In the genomic region with DNA sequence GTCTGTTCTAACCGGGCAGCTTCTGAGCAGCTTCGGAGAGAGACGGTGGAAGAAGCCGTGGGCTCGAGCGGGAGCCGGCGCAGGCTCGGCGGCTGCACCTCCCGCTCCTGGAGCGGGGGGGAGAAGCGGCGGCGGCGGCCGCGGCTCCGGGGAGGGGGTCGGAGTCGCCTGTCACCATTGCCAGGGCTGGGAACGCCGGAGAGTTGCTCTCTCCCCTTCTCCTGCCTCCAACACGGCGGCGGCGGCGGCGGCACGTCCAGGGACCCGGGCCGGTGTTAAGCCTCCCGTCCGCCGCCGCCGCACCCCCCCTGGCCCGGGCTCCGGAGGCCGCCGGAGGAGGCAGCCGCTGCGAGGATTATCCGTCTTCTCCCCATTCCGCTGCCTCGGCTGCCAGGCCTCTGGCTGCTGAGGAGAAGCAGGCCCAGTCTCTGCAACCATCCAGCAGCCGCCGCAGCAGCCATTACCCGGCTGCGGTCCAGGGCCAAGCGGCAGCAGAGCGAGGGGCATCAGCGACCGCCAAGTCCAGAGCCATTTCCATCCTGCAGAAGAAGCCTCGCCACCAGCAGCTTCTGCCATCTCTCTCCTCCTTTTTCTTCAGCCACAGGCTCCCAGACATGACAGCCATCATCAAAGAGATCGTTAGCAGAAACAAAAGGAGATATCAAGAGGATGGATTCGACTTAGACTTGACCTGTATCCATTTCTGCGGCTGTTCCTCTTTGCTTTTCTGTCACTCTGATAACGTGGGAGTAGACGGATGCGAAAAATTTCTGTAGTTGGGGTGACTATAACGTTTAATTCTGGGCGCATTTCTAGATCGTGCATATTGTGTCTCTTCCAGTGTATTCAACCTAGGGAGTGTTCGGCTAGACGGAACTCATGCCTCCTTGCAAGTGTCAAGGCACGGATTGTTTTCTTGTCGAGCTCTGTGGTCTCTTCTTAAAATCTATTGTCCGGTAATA, we compare ENCODE assay signal across 8 mouse cellular contexts. TPM values are rescaled to one million over a fixed set of nuclear protein-coding genes. Genes with fewer than 3 reads are reported as not detected.
A peak's percentile ranks its signal among the peaks of the same experiment; 100 is the strongest.
DNase-seq lines count a peak whose midpoint lies in the region; ATAC-seq and TF ChIP-seq lines count a peak whose summit lies in the region.

No protein-coding gene starts in this region.

- H3K9ac ChIP-seq in heart, adult 2 months (ENCODE audit: low read depth, low read length), result peak overlapping the region; percentile 100
- peak overlapping the region; percentile 98 for H3K9ac ChIP-seq in kidney, embryonic 14.5 days (ENCODE audit: low read depth, low read length)
- H3K9ac ChIP-seq in liver, embryonic 11.5 days (ENCODE audit: low read depth, low read length), result peak overlapping the region; percentile 97

- H3K4me3 ChIP-seq in cortical plate, adult 2 months (ENCODE audit: insufficient read depth, low read length), result peak overlapping the region; percentile 86
- H3K4me3 ChIP-seq in heart, adult 2 months, result peak overlapping the region; percentile 96
- H3K4me3 ChIP-seq in kidney, embryonic 14.5 days (ENCODE audit: low read length), result peak overlapping the region; percentile 97
- peak overlapping the region; percentile 97 for H3K4me3 ChIP-seq in liver, embryonic 11.5 days (ENCODE audit: low read depth, low read length)
- peak overlapping the region; percentile 94 for H3K4me3 ChIP-seq in testis, adult 2 months (ENCODE audit: control insufficient read depth, low read depth, low read length)

- no peaks in the 10 kb centered on the region; the same call in 1 of the 2 replicates for H3K4me1 ChIP-seq in cortical plate, adult 2 months (ENCODE audit: control insufficient read depth, insufficient read depth, low read length)
- H3K4me1 ChIP-seq in heart, adult 2 months (ENCODE audit: control insufficient read depth, insufficient read depth, low read length), result peaks cover 9% of the 10 kb centered on the region
- peaks cover 18% of the 10 kb centered on the region for H3K4me1 ChIP-seq in kidney, embryonic 14.5 days (ENCODE audit: control insufficient read depth, insufficient read depth, low read length)
- peaks cover 20% of the 10 kb centered on the region for H3K4me1 ChIP-seq in liver, embryonic 11.5 days (replicated peaks; ENCODE audit: control insufficient read depth, insufficient read depth, low read length)
- H3K4me1 ChIP-seq in testis, adult 2 months (ENCODE audit: control insufficient read depth, insufficient read depth, low read length), result peaks cover 9% of the 10 kb centered on the region

- H3K9me3 ChIP-seq in kidney, embryonic 14.5 days (ENCODE audit: control insufficient read depth, low read length), result no peaks in the 10 kb centered on the region
- H3K9me3 ChIP-seq in liver, embryonic 11.5 days (ENCODE audit: control insufficient read depth, low read length), result no peaks in the 10 kb centered on the region

- H3K4me2 ChIP-seq in kidney, embryonic 14.5 days (replicated peaks; ENCODE audit: low read depth, low read length), result peak overlapping the region; percentile 96
- peak overlapping the region; percentile 95 for H3K4me2 ChIP-seq in liver, embryonic 11.5 days

- H3K79me2 ChIP-seq in heart, adult 2 months (replicated peaks; ENCODE audit: control insufficient read depth, insufficient read depth, low read length), result peaks cover 6% of the 10 kb centered on the region

- no peak for TF ChIP-seq CTCF in cortical plate, adult 2 months (IDR thresholded peaks at IDR 0.05; ENCODE audit: extremely low read depth, insufficient read depth, low read length)
- TF ChIP-seq CTCF in heart, adult 2 months (IDR thresholded peaks at IDR 0.05), result no peak
- no peak for TF ChIP-seq CTCF in testis, adult 2 months (IDR thresholded peaks at IDR 0.05; ENCODE audit: control insufficient read depth, insufficient read depth, insufficient replicate concordance, low read depth, low read length)

- peak overlapping the region; percentile 99 for H3K27ac ChIP-seq in cortical plate, adult 2 months (ENCODE audit: insufficient read depth, low read length)
- peak overlapping the region; percentile 97 for H3K27ac ChIP-seq in heart, adult 2 months
- peak overlapping the region; percentile 98 for H3K27ac ChIP-seq in kidney, embryonic 14.5 days (ENCODE audit: low read depth, low read length)
- H3K27ac ChIP-seq in liver, embryonic 11.5 days (ENCODE audit: low read depth, low read length), result peak overlapping the region; percentile 98
- peak overlapping the region; percentile 94 for H3K27ac ChIP-seq in testis, adult 2 months (ENCODE audit: control insufficient read depth, insufficient read depth, low read depth, low read length)

- H3K27me3 ChIP-seq in heart, adult 2 months (ENCODE audit: control insufficient read depth, insufficient read depth, low read length), result no peaks in the 10 kb centered on the region
- no peaks in the 10 kb centered on the region for H3K27me3 ChIP-seq in kidney, embryonic 14.5 days (ENCODE audit: control insufficient read depth, insufficient read depth, low read length)
- H3K27me3 ChIP-seq in liver, embryonic 11.5 days (replicated peaks; ENCODE audit: control insufficient read depth, insufficient read depth, low read length), result no peaks in the 10 kb centered on the region
- H3K27me3 ChIP-seq in testis, adult 2 months (ENCODE audit: control insufficient read depth, insufficient read depth, low read length), result no peaks in the 10 kb centered on the region

- peak; percentile 96 for DNase-seq in heart, adult 11 months
- DNase-seq in heart, adult 8-10 months (ENCODE audit: low spot score), result no peak
- DNase-seq in heart, adult 2 months, result peak; percentile 78 to 80
- peak; percentile 74 for DNase-seq in liver, embryonic 11.5 days (ENCODE audit: low spot score)
- DNase-seq in neural tube, embryonic 10.5 days (ENCODE audit: extremely low spot score, low spot score), result peak; percentile 83

- peak; percentile 5; the same call in 1 of the 2 replicates for ATAC-seq in kidney, embryonic 14.5 days (ENCODE audit: low FRiP score, low TSS enrichment)
- ATAC-seq in liver, embryonic 11.5 days (replicated peaks; ENCODE audit: low FRiP score), result no peak; the same call in 1 of the 2 replicates

- WGBS in heart, adult 2 months, result under 1% methylated on average over 57 of the region's 69 CpGs
- under 1% methylated on average over 42 of the region's 69 CpGs for WGBS in kidney, embryonic 14.5 days
- WGBS in liver, embryonic 11.5 days, result under 1% methylated on average over 55 of the region's 69 CpGs

- peaks cover 17% of the 10 kb centered on the region for H3K36me3 ChIP-seq in heart, adult 2 months (ENCODE audit: control insufficient read depth, insufficient read depth, low read length)
- H3K36me3 ChIP-seq in kidney, embryonic 14.5 days (ENCODE audit: control insufficient read depth, insufficient read depth, low read length), result no peaks in the 10 kb centered on the region
- H3K36me3 ChIP-seq in liver, embryonic 11.5 days (ENCODE audit: control insufficient read depth, insufficient read depth, low read length), result no peaks in the 10 kb centered on the region
- no peaks in the 10 kb centered on the region for H3K36me3 ChIP-seq in testis, adult 2 months (ENCODE audit: control insufficient read depth, insufficient read depth, low read length)

- intact Hi-C loops in heart, adult 2 months (cut with DNase I), result loop anchor here (2.0 to 5.0 kb wide), 4 partner anchors 147 to 324 kb away; a partner anchor contains a TSS

- no peak for TF ChIP-seq POLR2A in cortical plate, adult 2 months (IDR thresholded peaks at IDR 0.05; ENCODE audit: extremely low read depth, insufficient read depth, low read length)
- TF ChIP-seq POLR2A in heart, adult 2 months (IDR thresholded peaks at IDR 0.05; ENCODE audit: insufficient read depth, low read depth, low read length), result no peak
- TF ChIP-seq POLR2A in testis, adult 2 months (IDR thresholded peaks at IDR 0.05; ENCODE audit: control insufficient read depth, low read depth, low read length), result 0 out of 2 replicates have a peak, but pooled peaks have one; percentile 8

- TF ChIP-seq EP300 in heart, adult 2 months (IDR thresholded peaks at IDR 0.05; ENCODE audit: insufficient read depth, low read depth, low read length), result no peak

RNA-seq across cellular contexts. Expression of a gene that starts 0.8 kb away (rescaled TPM):
- 10 to 100 TPM; 54.6 to 66.1 (median 59.4) TPM for total RNA-seq in heart, adult 8-10 months (2022)
- 60.7 and 62.2 TPM in 2 replicates for polyA plus RNA-seq in cortical plate, adult 2 months (2012; rRNA removed)
- 10 to 100 TPM; 59.7 to 67.9 TPM for total RNA-seq in heart, adult 2 months (2021)
- 9.6 and 17.5 TPM in 2 replicates for polyA plus RNA-seq in heart, adult 2 months (2012; rRNA removed)
- polyA plus RNA-seq in kidney, embryonic 14.5 days (2014; fragmentation: Nextera tagmentation; extraction: Ambion mirVana), result 16.8 and 16.9 TPM in 2 replicates
- polyA plus RNA-seq in liver, embryonic 11.5 days (2014; fragmentation: Nextera tagmentation; extraction: Ambion mirVana), result 6.6 and 6.8 TPM in 2 replicates
- polyA plus RNA-seq in testis, adult 2 months (2012; rRNA removed), result 15.1 and 15.4 TPM in 2 replicates

RNA-seq across cellular contexts. Expression of a gene that starts 18.5 kb away (rescaled TPM):
- total RNA-seq in heart, adult 8-10 months (2022), result 10 to 100 TPM; 82.6 to 92.2 (median 84.8) TPM
- polyA plus RNA-seq in cortical plate, adult 2 months (2012; rRNA removed), result 69.5 and 71.0 TPM in 2 replicates
- total RNA-seq in heart, adult 2 months (2021), result 100 to 1,000 TPM in 1 of 2 experiments, 10 to 100 TPM in 1; 82.1 to 104 TPM
- polyA plus RNA-seq in heart, adult 2 months (2012; rRNA removed), result 25.2 and 52.9 TPM in 2 replicates
- 78.2 and 90.8 TPM in 2 replicates for polyA plus RNA-seq in kidney, embryonic 14.5 days (2014; fragmentation: Nextera tagmentation; extraction: Ambion mirVana)
- polyA plus RNA-seq in liver, embryonic 11.5 days (2014; fragmentation: Nextera tagmentation; extraction: Ambion mirVana), result 58.3 and 58.6 TPM in 2 replicates
- 66.6 and 90.4 TPM in 2 replicates for polyA plus RNA-seq in testis, adult 2 months (2012; rRNA removed)
